Comparison of ENCODE assay signal across 32 mouse cellular contexts in genomic region chr15:51637570-51637969, GRCm38 (mm10).
"Had no signal": no experiment of that assay in that cellular context is flagged by ENCODE, and none has a peak within 500 bp of the region (broad histone marks: within the 10 kb centered on the region; RNA-seq: fewer than 3 reads in every experiment).

No protein-coding gene starts in this region.

- H3K27me3 ChIP-seq: limb, embryonic 12.5 days; limb, embryonic 13.5 days; limb, embryonic 15.5 days; liver, embryonic 12.5 days; liver, embryonic 13.5 days; liver, embryonic 15.5 days; lung, embryonic 15.5 days; midbrain, embryonic 12.5 days; midbrain, embryonic 13.5 days; midbrain, embryonic 15.5 days; neural tube, embryonic 12.5 days had no signal

- H3K9me3 ChIP-seq: limb, embryonic 10.5 days; limb, embryonic 12.5 days; limb, embryonic 13.5 days; limb, embryonic 15.5 days; liver, embryonic 12.5 days; liver, embryonic 13.5 days; liver, embryonic 15.5 days; lung, embryonic 15.5 days; megakaryocyte, embryonic 14.5 days; midbrain, embryonic 10.5 days; midbrain, embryonic 12.5 days; midbrain, embryonic 13.5 days; midbrain, embryonic 15.5 days; neural tube, embryonic 12.5 days had no signal

- DNase-seq: left cerebral cortex, postnatal 4 days; liver; liver, embryonic 13.5 days; liver, postnatal 0 days; lung, adult 18-20 months; lung, adult 2 months; lung, embryonic 14.5 days; lung, postnatal 10 days; lung, postnatal 14 days; lung, postnatal 36 days; lung, postnatal 4 days; midbrain, embryonic 14.5 days had no signal

- H3K9ac ChIP-seq: limb, embryonic 12.5 days; limb, embryonic 13.5 days; limb, embryonic 15.5 days; liver, embryonic 12.5 days; liver, embryonic 13.5 days; liver, embryonic 14.5 days; liver, embryonic 15.5 days; liver, postnatal 0 days; lung, embryonic 14.5 days; lung, embryonic 15.5 days; midbrain, embryonic 12.5 days; midbrain, embryonic 13.5 days; midbrain, embryonic 15.5 days; neural tube, embryonic 12.5 days had no signal

- ATAC-seq: liver, embryonic 12.5 days; liver, postnatal 0 days; lung, postnatal 0 days; midbrain, embryonic 13.5 days; midbrain, embryonic 15.5 days; midbrain, embryonic 16.5 days had no signal

- H3K4me1 ChIP-seq: limb, embryonic 15.5 days; liver, embryonic 12.5 days; liver, embryonic 13.5 days; liver, embryonic 15.5 days had no signal

- H3K36me3 ChIP-seq: limb, embryonic 10.5 days; limb, embryonic 12.5 days; limb, embryonic 13.5 days; limb, embryonic 15.5 days; liver, embryonic 12.5 days; liver, embryonic 13.5 days; liver, embryonic 15.5 days; lung, embryonic 15.5 days; midbrain, embryonic 10.5 days; midbrain, embryonic 12.5 days; midbrain, embryonic 13.5 days; midbrain, embryonic 15.5 days; neural tube, embryonic 12.5 days had no signal

- H3K4me3 ChIP-seq: limb, embryonic 10.5 days; limb, embryonic 12.5 days; limb, embryonic 13.5 days; limb, embryonic 15.5 days; liver, embryonic 12.5 days; liver, embryonic 13.5 days; liver, embryonic 15.5 days; lung, embryonic 15.5 days; megakaryocyte, embryonic 14.5 days; midbrain, embryonic 10.5 days; midbrain, embryonic 12.5 days; midbrain, embryonic 13.5 days; midbrain, embryonic 15.5 days; myocyte; neural tube, embryonic 12.5 days had no signal

- H3K27ac ChIP-seq: limb, embryonic 10.5 days; limb, embryonic 12.5 days; limb, embryonic 13.5 days; limb, embryonic 15.5 days; liver, embryonic 12.5 days; liver, embryonic 13.5 days; liver, embryonic 14.5 days; liver, embryonic 15.5 days; lung, embryonic 15.5 days; macrophage; midbrain, embryonic 10.5 days; midbrain, embryonic 12.5 days; midbrain, embryonic 13.5 days; midbrain, embryonic 15.5 days; neural tube, embryonic 12.5 days had no signal

- H3K4me2 ChIP-seq: limb, embryonic 12.5 days; limb, embryonic 13.5 days; limb, embryonic 15.5 days; liver, embryonic 11.5 days; liver, embryonic 12.5 days; liver, embryonic 13.5 days; liver, embryonic 15.5 days; lung, embryonic 14.5 days; lung, embryonic 15.5 days; midbrain, embryonic 11.5 days; midbrain, embryonic 12.5 days; midbrain, embryonic 13.5 days; midbrain, embryonic 15.5 days; neural tube, embryonic 12.5 days had no signal
